Mouse (Mus musculus): Measurements from ENCODE around the gene Pepd.

DNA sequence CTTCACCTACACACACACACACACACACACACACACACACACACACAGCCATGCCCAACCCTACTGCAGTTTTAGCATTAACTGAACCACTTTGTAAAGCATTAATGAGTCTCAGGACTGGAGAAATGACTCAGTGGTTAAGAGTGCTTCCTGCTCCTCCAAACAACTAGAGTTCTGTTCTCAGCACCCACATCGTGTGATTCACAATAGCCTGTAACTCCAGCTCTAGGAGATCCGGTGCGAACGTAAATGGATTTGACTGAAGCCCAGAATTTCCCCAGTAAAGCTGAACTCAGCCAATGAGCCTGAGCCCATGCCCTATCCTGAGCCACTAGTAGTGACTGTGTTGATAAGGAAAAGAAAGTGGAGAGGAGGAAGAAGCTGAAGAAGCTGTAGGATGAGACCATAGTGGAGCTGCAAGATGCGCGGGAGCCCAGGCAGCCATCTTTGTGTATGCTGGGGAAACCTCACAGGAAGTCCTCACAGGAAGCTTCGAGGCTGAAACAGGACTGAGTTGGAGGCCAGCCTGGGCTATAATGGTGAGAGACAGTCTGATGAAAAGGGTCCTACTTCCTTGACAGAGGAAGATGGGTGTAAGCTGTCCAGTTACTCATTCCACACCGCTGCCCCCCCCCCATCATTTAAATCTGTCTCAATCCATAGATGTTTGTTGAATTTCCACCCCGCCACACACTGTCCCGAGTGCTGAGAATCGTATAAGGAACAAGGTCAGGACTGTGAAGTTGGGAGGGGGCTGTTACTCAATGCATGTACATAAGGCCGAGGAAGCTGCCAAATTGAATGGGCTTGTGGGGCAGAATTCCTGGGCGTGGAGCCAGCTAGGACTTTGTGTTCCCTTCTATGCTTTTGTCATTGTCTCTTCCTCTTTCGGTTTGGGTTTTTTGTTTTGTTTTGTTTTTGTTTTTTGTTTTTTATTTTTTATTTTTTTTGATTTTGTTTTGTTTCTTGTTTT is 152.4 kb downstream of the Pepd start:
- no peak for TF ChIP-seq CHD2 (IDR thresholded peaks at IDR 0.05; ENCODE audit: low read depth, low read length)
- TF ChIP-seq ZC3H11A (IDR thresholded peaks at IDR 0.05; ENCODE audit: borderline replicate concordance, low read depth, low read length): no peak
- TF ChIP-seq ZNF384 (IDR thresholded peaks at IDR 0.05; ENCODE audit: low read depth, low read length): no peak
- no peak for TF ChIP-seq HCFC1 (IDR thresholded peaks at IDR 0.05; ENCODE audit: borderline replicate concordance, insufficient read depth, low read length)

Data from ES-E14 (cell line).